Mouse (Mus musculus): ENCODE data around the gene Amhr2. TPM values are rescaled to one million over a fixed set of nuclear protein-coding genes. Genes with fewer than 3 reads are reported as not detected.
A peak's percentile ranks its signal among the peaks of the same experiment; 100 is the strongest.

The Amhr2 gene
- polyA plus RNA-seq, 1 experiment: 0.37 TPM

- Histone ChIP-seq H3K27me3 (replicated peaks) (peaks cover 13% of the 10 kb centered on the region), H3K36me3 (replicated peaks; ENCODE audit: low read length) (no peaks in the 10 kb centered on the region), H3K9me3 (no peaks in the 10 kb centered on the region), H3K4me1 (peaks cover 28% of the 10 kb centered on the region), H3K4me3 (replicated peaks) (no peak overlapping the region)
- TF ChIP-seq GATA1 (IDR thresholded peaks at IDR 0.05; ENCODE audit: borderline replicate concordance, low read length): no peak
- TF ChIP-seq FLI1 (IDR thresholded peaks at IDR 0.05; ENCODE audit: low read length): no peak
These were observed 6.7 kb downstream of the Amhr2 start for GRCm38 (mm10) chr15:102451666-102452430.

- TF ChIP-seq FLI1 (IDR thresholded peaks at IDR 0.05; ENCODE audit: low read length) (no peak), GATA1 (IDR thresholded peaks at IDR 0.05; ENCODE audit: borderline replicate concordance, low read length) (no peak)
- H3K4me1 ChIP-seq: peaks cover 48% of the 10 kb centered on the region
- H3K27me3 ChIP-seq (replicated peaks): peaks cover 9% of the 10 kb centered on the region
- H3K9me3 ChIP-seq: no peaks in the 10 kb centered on the region
- H3K4me3 ChIP-seq (replicated peaks): no peak overlapping the region
- peaks cover 5% of the 10 kb centered on the region for H3K36me3 ChIP-seq (replicated peaks; ENCODE audit: low read length)
These were observed 10.8 kb downstream of the Amhr2 start for GRCm38 (mm10) chr15:102455993-102456392.

GRCm38 (mm10) chr15:102458050-102458736 lies 13.0 kb downstream of the Amhr2 start:
- H3K9me3 ChIP-seq: no peaks in the 10 kb centered on the region
- no peaks in the 10 kb centered on the region for H3K27me3 ChIP-seq (replicated peaks)
- TF ChIP-seq FLI1 (IDR thresholded peaks at IDR 0.05; ENCODE audit: low read length): no peak
- TF ChIP-seq GATA1 (IDR thresholded peaks at IDR 0.05; ENCODE audit: borderline replicate concordance, low read length): no peak
- peaks cover 55% of the 10 kb centered on the region for H3K4me1 ChIP-seq
- H3K36me3 ChIP-seq (replicated peaks; ENCODE audit: low read length): peaks cover 20% of the 10 kb centered on the region
- H3K4me3 ChIP-seq (replicated peaks): peak overlapping the region; percentile 94

GRCm38 (mm10) chr15:102458904-102459317 lies 13.7 kb downstream of the Amhr2 start, which contains the start of gene Prr13:
Gene Prr13 (plus strand): TSS chr15:102459028.
- Histone ChIP-seq H3K36me3 (replicated peaks; ENCODE audit: low read length) (peaks cover 27% of the 10 kb centered on the region), H3K9me3 (no peaks in the 10 kb centered on the region), H3K4me1 (peaks cover 62% of the 10 kb centered on the region), H3K27me3 (replicated peaks) (no peaks in the 10 kb centered on the region), H3K4me3 (replicated peaks) (peak within 1 kb of the TSS; percentile 94)
- TF ChIP-seq FLI1 (IDR thresholded peaks at IDR 0.05; ENCODE audit: low read length): no peak
- no peak for TF ChIP-seq GATA1 (IDR thresholded peaks at IDR 0.05; ENCODE audit: borderline replicate concordance, low read length)

GRCm38 (mm10) chr15:102459381-102459780 lies 14.2 kb downstream of the Amhr2 start:
- Histone ChIP-seq H3K9me3 (no peaks in the 10 kb centered on the region), H3K4me3 (replicated peaks) (peak overlapping the region; percentile 94), H3K27me3 (replicated peaks) (no peaks in the 10 kb centered on the region), H3K36me3 (replicated peaks; ENCODE audit: low read length) (peaks cover 30% of the 10 kb centered on the region), H3K4me1 (peaks cover 66% of the 10 kb centered on the region)
- TF ChIP-seq FLI1 (IDR thresholded peaks at IDR 0.05; ENCODE audit: low read length) (no peak), GATA1 (IDR thresholded peaks at IDR 0.05; ENCODE audit: borderline replicate concordance, low read length) (no peak)

GRCm38 (mm10) chr15:102459847-102460246 lies 14.7 kb downstream of the Amhr2 start:
- H3K27me3 ChIP-seq (replicated peaks): no peaks in the 10 kb centered on the region
- H3K9me3 ChIP-seq: no peaks in the 10 kb centered on the region
- H3K4me3 ChIP-seq (replicated peaks): peak overlapping the region; percentile 94
- TF ChIP-seq GATA1 (IDR thresholded peaks at IDR 0.05; ENCODE audit: borderline replicate concordance, low read length): no peak
- no peak for TF ChIP-seq FLI1 (IDR thresholded peaks at IDR 0.05; ENCODE audit: low read length)
- peaks cover 33% of the 10 kb centered on the region for H3K36me3 ChIP-seq (replicated peaks; ENCODE audit: low read length)
- peaks cover 70% of the 10 kb centered on the region for H3K4me1 ChIP-seq

- H3K9me3 ChIP-seq: no peaks in the 10 kb centered on the region
- TF ChIP-seq GATA1 (IDR thresholded peaks at IDR 0.05; ENCODE audit: borderline replicate concordance, low read length) (no peak), FLI1 (IDR thresholded peaks at IDR 0.05; ENCODE audit: low read length) (no peak)
- H3K4me1 ChIP-seq: peaks cover 75% of the 10 kb centered on the region
- H3K4me3 ChIP-seq (replicated peaks): peak overlapping the region; percentile 94
- peaks cover 38% of the 10 kb centered on the region for H3K36me3 ChIP-seq (replicated peaks; ENCODE audit: low read length)
- no peaks in the 10 kb centered on the region for H3K27me3 ChIP-seq (replicated peaks)
These were observed 15.2 kb downstream of the Amhr2 start for GRCm38 (mm10) chr15:102460409-102460808.

- peaks cover 77% of the 10 kb centered on the region for H3K4me1 ChIP-seq
- H3K4me3 ChIP-seq (replicated peaks): peak overlapping the region; percentile 94
- H3K27me3 ChIP-seq (replicated peaks): no peaks in the 10 kb centered on the region
- H3K9me3 ChIP-seq: no peaks in the 10 kb centered on the region
- peaks cover 44% of the 10 kb centered on the region for H3K36me3 ChIP-seq (replicated peaks; ENCODE audit: low read length)
- TF ChIP-seq FLI1 (IDR thresholded peaks at IDR 0.05; ENCODE audit: low read length): no peak
- TF ChIP-seq GATA1 (IDR thresholded peaks at IDR 0.05; ENCODE audit: borderline replicate concordance, low read length): no peak
These were observed 15.8 kb downstream of the Amhr2 start for GRCm38 (mm10) chr15:102460971-102461370.

- H3K36me3 ChIP-seq (replicated peaks; ENCODE audit: low read length): peaks cover 50% of the 10 kb centered on the region
- peaks cover 73% of the 10 kb centered on the region for H3K4me1 ChIP-seq
These were observed 16.4 kb downstream of the Amhr2 start for GRCm38 (mm10) chr15:102461430-102462075.

More at GRCm38 (mm10) chr15:102461430-102462075, 16.4 kb downstream of the Amhr2 start:
- Histone ChIP-seq H3K4me3 (replicated peaks) (peak overlapping the region; percentile 94), H3K27me3 (replicated peaks) (no peaks in the 10 kb centered on the region), H3K9me3 (no peaks in the 10 kb centered on the region)
- TF ChIP-seq FLI1 (IDR thresholded peaks at IDR 0.05; ENCODE audit: low read length) (no peak), GATA1 (IDR thresholded peaks at IDR 0.05; ENCODE audit: borderline replicate concordance, low read length) (no peak)

Measured in megakaryocyte, embryonic 14.5 days (primary cell).